ENCODE assay signal across 9 mouse cellular contexts in genomic region chr9:32940919-32941767, GRCm38 (mm10).
DNase-seq lines count a peak whose midpoint lies in the region; ATAC-seq and TF ChIP-seq lines count a peak whose summit lies in the region.
"Had no signal": no experiment of that assay in that cellular context is flagged by ENCODE, and none has a peak within 500 bp of the region (broad histone marks: within the 10 kb centered on the region; RNA-seq: fewer than 3 reads in every experiment).

No protein-coding gene starts in this region.

- no peaks in the 10 kb centered on the region for H3K9me3 ChIP-seq in heart, embryonic 13.5 days
- H3K9me3 ChIP-seq in liver, embryonic 14.5 days (ENCODE audit: control insufficient read depth, low read length): no peaks in the 10 kb centered on the region
- no peaks in the 10 kb centered on the region for H3K9me3 ChIP-seq in stomach, embryonic 14.5 days (ENCODE audit: control insufficient read depth, low read depth, low read length)

- TF ChIP-seq CTCF in left cerebral cortex, adult 2 months (IDR thresholded peaks at IDR 0.05): no peak
- no peak for TF ChIP-seq CTCF in liver, embryonic 14.5 days (IDR thresholded peaks at IDR 0.05; ENCODE audit: low read depth)

- H3K4me2 ChIP-seq in heart, embryonic 13.5 days: peak overlapping the region; percentile 74
- H3K4me2 ChIP-seq in liver, embryonic 14.5 days (ENCODE audit: low read depth): peak overlapping the region; percentile 50; the same call in 1 of the 2 replicates
- peak overlapping the region; percentile 42 for H3K4me2 ChIP-seq in stomach, embryonic 14.5 days (replicated peaks; ENCODE audit: low read depth, low read length)

- intact Hi-C loops in left cerebral cortex, adult 2 months (cut with DNase I): loop anchor here (1.0 to 10.0 kb wide), 6 partner anchors 140 to 536 kb away; no protein-coding TSS in a partner anchor
- intact Hi-C loops in left cerebral cortex, postnatal 25 days (cut with DNase I): loop anchor here (1.0 to 10.0 kb wide), 7 partner anchors 141 to 534 kb away; no protein-coding TSS in a partner anchor

- H3K27me3 ChIP-seq in heart, embryonic 13.5 days (replicated peaks): no peaks in the 10 kb centered on the region
- H3K27me3 ChIP-seq in liver, embryonic 14.5 days (ENCODE audit: control insufficient read depth, insufficient read depth, low read length): no peaks in the 10 kb centered on the region
- H3K27me3 ChIP-seq in stomach, embryonic 14.5 days (ENCODE audit: control insufficient read depth, insufficient read depth, low read length): no peaks in the 10 kb centered on the region

- no peak for DNase-seq in left cerebral cortex, adult 2 months (ENCODE audit: extremely low spot score in 1 of 2, low spot score in 2 of 2)
- no peak for DNase-seq in left cerebral cortex, postnatal 25 days (ENCODE audit: low spot score in 2 of 2)
- DNase-seq in liver, embryonic 14.5 days (ENCODE audit: low read depth in 3 of 3, low spot score in 3 of 3): no peak
- no peak for DNase-seq in left cerebral cortex, adult 18-20 months (ENCODE audit: low spot score in 2 of 2)
- no peak for DNase-seq in ovary, postnatal 14 days (ENCODE audit: low spot score)
- no peak for DNase-seq in cerebellum, postnatal 25 days

- WGBS in heart, embryonic 13.5 days: 35% methylated on average over 12 of the region's 12 CpGs
- 38% methylated on average over 12 of the region's 12 CpGs for WGBS in liver, embryonic 14.5 days (ENCODE audit: insufficient replicate concordance)
- WGBS in stomach, embryonic 14.5 days: 25% methylated on average over 12 of the region's 12 CpGs

- H3K4me1 ChIP-seq in heart, embryonic 13.5 days: peaks cover 17% of the 10 kb centered on the region
- 0 out of 4 replicates have a peak, but pooled peaks cover 0 to 2% of the 10 kb centered on the region in 2 experiments for H3K4me1 ChIP-seq in liver, embryonic 14.5 days (replicated peaks; ENCODE audit: control insufficient read depth in 2 of 2, insufficient read depth in 2 of 2, low read length in 1 of 2)
- peaks cover 10% of the 10 kb centered on the region for H3K4me1 ChIP-seq in stomach, embryonic 14.5 days (ENCODE audit: control insufficient read depth, insufficient read depth, low read length)

- H3K27ac ChIP-seq in left cerebral cortex, adult 2 months: peak overlapping the region; percentile 47; the same call in 1 of the 2 replicates
- peak overlapping the region; percentile 62 for H3K27ac ChIP-seq in heart, embryonic 13.5 days (replicated peaks)
- H3K27ac ChIP-seq in liver, embryonic 14.5 days: no peak overlapping the region
- no peak overlapping the region for H3K27ac ChIP-seq in stomach, embryonic 14.5 days (ENCODE audit: low read length)

- peak overlapping the region; percentile 80 for H3K9ac ChIP-seq in heart, embryonic 13.5 days
- no peak overlapping the region for H3K9ac ChIP-seq in liver, embryonic 14.5 days (replicated peaks)
- H3K9ac ChIP-seq in stomach, embryonic 14.5 days (replicated peaks; ENCODE audit: low read depth, low read length): peak overlapping the region; percentile 0; the same call in 1 of the 2 replicates

- no peak for ATAC-seq in heart, embryonic 13.5 days (ENCODE audit: extremely low read depth, insufficient number of reproducible peaks, low FRiP score, low TSS enrichment)
- no peak for ATAC-seq in liver, embryonic 14.5 days (ENCODE audit: insufficient read depth)
- 0 out of 2 replicates have a peak, but pooled peaks have one; percentile 35 for ATAC-seq in stomach, embryonic 14.5 days (ENCODE audit: insufficient number of reproducible peaks, insufficient read depth, low FRiP score, low read depth)
- ATAC-seq: Patski had no signal

- H3K36me3 ChIP-seq in heart, embryonic 13.5 days: no peaks in the 10 kb centered on the region
- no peaks in the 10 kb centered on the region for H3K36me3 ChIP-seq in liver, embryonic 14.5 days (replicated peaks; ENCODE audit: control insufficient read depth, insufficient read depth, low read depth)
- H3K36me3 ChIP-seq in stomach, embryonic 14.5 days (ENCODE audit: control insufficient read depth, insufficient read depth, low read length): no peaks in the 10 kb centered on the region

- no peak for TF ChIP-seq EP300 in liver, embryonic 14.5 days (IDR thresholded peaks at IDR 0.05; ENCODE audit: low read depth)

- peak overlapping the region; percentile 51; the same call in 1 of the 2 replicates for H3K4me3 ChIP-seq in left cerebral cortex, adult 2 months
- H3K4me3 ChIP-seq in heart, embryonic 13.5 days: peak overlapping the region; percentile 61
- no peak overlapping the region for H3K4me3 ChIP-seq in liver, embryonic 14.5 days (ENCODE audit: insufficient read depth in 1 of 2, low read depth in 2 of 2, low read length in 2 of 2)
- peak overlapping the region; percentile 37 for H3K4me3 ChIP-seq in stomach, embryonic 14.5 days (ENCODE audit: low read depth, low read length)

Comparison
In these comparisons a context has a peak if more than half of its experiments do, and no peak if none do; other contexts are left out.
1. H3K27ac ChIP-seq: peak in left cerebral cortex, adult 2 months (single experiment) and heart, embryonic 13.5 days (single experiment); none in liver, embryonic 14.5 days (single experiment) and stomach, embryonic 14.5 days (single experiment).
2. H3K4me3 ChIP-seq: peak in left cerebral cortex, adult 2 months (single experiment), heart, embryonic 13.5 days (single experiment) and stomach, embryonic 14.5 days (single experiment); none in liver, embryonic 14.5 days (0 of 2).
3. Peak in every context shown above with its lines, with median percentiles within 50 percentile points of each other: H3K4me2 ChIP-seq.